Mouse (Mus musculus) T-cell, adult 2 months (primary cell): ENCODE measurements at regions not wholly inside any gene's neighbourhood (a gene's known extent, or its start where the extent isn't known, plus 50 kb on each side); places are given as distances from the start of the nearest gene placed in this dataset.

ENCODE experiments used
- DNase-seq: peaks from one replicate; pipeline ENCODE4 v3.0.0; 2022; ENCODE audit warnings: low spot score

GRCm38 (mm10) chr8:116289237-116289636 is 215.5 kb upstream of the Dynlrb2 start:
- DNase-seq = no peak

- no peak for DNase-seq
These were observed 220.8 kb upstream of the Dynlrb2 start for GRCm38 (mm10) chr8:116283990-116284389.

DNA sequence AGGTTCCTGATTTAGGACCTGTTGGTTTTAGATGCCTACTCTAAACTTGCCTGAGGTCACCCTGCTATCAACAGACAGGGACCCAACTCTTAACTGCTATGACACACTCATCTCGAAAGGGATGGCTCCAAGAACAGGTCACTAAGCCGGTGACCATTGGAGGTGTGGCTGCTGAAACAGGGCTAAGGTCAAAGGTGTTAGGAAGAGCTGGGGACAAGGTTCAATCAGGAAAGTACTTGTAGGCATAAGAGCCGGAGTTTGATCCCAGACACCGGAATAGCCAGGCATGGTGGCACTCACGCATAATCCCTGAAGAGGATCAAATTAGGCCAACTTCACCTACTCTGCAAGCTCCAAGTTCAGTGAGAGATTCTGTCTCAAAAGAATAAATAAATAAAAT is 222.4 kb upstream of the Dynlrb2 start:
- DNase-seq = no peak

DNA sequence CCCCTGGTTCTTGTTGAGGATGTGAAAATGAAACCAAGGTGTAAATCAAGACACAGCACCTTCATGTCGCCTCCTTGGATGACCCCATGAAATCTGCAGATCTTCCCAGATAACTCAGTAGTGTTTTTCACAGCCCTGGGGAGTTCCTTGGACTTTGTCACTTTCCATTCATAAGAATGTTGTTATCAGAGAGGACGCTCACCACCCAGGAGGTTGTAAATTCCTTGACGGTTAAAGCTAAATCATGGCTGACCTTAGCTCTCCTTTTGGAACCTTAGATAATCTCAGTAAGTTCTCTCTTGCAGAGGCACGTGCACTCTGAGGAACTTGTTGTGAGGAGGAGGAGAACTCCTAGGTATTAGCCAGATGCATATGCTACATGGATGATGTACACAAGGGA is 229.8 kb upstream of the Dynlrb2 start:
- DNase-seq = no peak

DNA sequence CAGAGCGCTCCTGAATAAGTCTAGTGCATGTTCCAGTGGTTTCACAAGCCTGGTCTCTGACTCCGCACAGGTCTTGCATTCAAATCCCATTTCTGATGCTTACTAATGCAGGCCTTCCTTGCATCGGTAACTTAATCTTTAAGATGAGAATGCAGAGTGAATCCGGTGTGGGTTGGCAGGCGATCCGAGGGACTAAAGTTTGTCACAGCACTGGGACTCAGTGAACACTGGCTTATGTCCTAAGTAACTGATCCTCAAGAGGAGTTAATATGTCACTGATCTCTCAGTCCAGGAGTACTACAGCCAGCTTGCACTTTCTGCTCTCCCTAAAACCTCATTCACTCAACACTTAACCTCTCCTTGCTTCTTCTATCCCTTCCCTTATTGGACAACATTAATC is 233.5 kb upstream of the Dynlrb2 start:
- no peak for DNase-seq

DNA sequence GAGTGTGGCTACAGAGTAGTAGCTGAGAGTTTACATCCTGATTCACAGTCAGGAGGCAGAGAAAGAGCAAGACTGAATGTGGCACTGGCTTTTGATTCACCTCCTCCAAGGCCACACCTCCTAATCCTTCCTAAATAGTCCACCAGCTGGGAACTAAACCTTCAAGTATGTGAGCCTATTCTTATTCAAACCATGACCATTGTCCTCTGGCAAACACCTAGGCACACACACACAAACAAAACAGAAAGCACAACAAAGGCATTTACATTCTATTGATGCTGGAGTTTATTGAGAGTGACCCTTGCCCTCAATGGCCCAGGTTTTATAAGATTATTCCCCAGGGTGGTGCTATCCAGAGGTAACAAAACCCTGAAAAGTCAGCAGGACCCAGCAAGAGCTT is 235.4 kb upstream of the Dynlrb2 start:
- DNase-seq = no peak

DNA sequence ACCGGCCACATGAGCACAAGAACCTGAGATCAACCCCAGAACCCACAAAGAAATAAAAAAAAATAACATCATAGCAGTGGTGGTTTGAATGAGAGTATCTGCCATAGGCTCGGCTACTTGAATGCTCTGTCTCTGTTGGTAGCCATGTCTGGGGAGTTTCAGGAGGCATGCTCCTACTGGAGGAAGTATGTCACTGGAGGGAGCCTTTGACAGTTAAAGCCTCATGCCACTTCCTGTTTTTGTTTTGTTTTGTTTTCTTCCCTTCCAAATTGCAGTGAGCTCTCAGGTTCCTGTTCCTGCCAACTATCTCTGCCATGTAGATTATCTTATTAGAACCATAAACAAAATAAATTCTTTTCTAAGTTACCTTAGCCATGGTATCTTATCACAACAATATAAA is 236.1 kb upstream of the Dynlrb2 start:
- DNase-seq = no peak

DNA sequence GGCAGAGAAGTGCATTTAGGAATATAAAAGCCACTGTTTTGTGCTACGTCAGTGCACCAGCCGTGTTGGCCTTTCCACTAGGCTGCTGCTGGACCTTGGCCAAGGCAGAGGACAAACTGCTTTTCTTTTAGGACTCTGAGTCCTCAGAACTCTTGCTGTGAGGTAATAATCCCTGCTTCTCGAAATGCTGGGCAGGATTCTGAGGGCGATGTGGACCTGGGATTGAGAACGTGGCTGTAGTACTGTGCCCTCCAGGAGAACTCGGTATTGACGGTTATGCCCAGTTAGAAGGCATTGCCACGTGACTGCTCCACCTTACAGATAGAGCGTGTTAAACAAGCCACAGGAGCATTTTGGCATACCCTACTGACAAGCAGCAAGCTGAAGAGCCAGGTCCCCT is 236.6 kb upstream of the Dynlrb2 start:
- DNase-seq = no peak

DNA sequence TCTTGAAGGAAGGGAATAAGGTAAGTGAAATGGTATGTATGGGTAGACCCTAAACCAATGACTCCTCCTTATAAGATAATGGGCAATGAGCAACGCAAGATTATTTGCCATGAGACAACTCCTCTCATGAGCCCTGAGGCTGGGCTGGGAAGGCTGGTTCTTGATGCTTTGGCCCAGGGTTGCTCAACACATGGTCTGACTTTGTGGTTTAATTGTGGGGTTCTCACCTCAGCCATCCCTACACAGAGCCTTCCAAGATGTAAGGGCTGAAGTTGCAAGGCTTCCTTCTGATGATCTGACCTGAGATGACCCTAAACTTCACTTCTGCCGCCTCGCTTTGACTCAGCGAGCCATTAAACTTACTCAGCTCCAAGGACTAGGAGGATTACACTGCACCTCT is 237.8 kb upstream of the Dynlrb2 start:
- no peak for DNase-seq

GRCm38 (mm10) chr8:116265591-116265990 is 239.2 kb upstream of the Dynlrb2 start:
- no peak for DNase-seq

DNA sequence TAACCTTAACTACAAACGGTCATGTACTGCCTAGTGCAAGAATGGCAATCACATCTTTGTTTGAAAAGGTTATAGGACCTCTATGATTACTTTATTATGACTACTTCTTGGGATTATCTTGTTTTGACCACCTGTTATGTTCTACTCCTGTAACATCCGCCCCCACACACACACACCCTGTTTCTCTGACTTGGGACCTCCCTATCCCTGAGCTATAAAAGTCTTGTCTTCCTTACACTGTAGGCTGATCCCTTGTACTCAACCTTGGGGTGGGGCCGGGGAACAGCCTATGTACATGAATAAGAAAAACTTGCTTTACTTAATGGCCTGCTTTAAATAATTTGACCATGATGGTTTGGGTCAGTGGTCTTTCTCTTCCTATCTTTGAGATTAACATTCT is 240.7 kb upstream of the Dynlrb2 start:
- DNase-seq = no peak

GRCm38 (mm10) chr8:116261286-116261685 is 243.5 kb upstream of the Dynlrb2 start:
- DNase-seq = no peak

DNA sequence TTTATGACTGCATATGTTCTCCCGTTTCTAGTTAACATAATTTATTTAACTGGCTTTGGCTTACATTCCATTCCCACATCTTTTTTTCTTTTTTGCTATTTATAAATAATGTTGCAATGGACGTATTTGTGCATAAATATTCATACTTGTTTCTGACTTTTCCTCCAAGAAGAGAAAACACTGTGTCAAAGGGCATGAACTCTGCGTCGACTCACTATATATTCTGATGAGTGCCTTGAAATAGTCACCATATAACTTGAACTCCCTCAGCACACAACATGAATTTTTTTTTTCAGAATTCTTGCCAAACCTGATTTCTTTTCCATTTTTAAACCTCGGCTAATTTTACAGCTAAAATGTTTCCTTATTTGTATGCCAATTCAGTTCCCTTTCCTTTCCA is 249.4 kb upstream of the Dynlrb2 start:
- DNase-seq = no peak

- no peak for DNase-seq
These were observed 252.1 kb upstream of the Dynlrb2 start for GRCm38 (mm10) chr8:116252455-116253216.

DNA sequence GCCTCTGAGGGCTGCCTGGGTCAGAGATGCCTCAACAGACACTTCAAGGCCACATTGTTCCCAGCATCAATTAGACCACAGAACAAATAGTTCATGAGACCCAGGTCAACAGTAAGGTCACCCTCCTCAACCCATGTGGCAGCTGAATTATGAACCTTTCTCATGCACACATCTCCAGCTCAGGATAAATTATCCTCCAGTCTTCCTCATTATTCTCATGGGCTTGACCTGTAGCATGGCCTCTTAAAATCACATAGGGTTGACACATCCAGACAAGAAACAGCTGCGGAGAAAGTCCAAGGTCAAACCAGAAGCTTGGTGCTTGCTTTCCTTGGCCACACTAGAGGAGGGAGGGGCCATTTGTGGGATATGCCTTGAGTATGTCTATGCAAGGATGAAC is 256.4 kb upstream of the Dynlrb2 start:
- no peak for DNase-seq

- DNase-seq = no peak
These were observed 261.3 kb upstream of the Dynlrb2 start for GRCm38 (mm10) chr8:116243493-116243892.

DNA sequence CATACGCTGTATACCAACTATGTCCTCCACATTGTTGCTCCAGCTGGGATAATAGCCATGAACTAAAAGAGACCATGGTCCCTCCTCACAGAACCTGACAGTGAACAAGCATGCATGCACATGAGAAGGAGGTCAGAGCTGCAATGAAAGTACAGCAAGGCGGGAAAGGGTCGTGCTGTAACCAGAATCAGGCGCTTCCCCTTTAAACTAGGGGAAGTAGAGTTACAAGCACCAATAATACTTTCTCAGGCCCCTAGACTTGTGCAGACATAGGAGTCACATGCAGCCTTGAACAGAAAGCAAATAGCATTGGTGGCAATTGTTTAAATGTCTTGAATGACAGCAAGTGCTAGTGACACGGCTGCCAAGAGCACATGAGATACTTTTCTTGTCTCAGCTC is 261.8 kb upstream of the Dynlrb2 start:
- DNase-seq = no peak

DNA sequence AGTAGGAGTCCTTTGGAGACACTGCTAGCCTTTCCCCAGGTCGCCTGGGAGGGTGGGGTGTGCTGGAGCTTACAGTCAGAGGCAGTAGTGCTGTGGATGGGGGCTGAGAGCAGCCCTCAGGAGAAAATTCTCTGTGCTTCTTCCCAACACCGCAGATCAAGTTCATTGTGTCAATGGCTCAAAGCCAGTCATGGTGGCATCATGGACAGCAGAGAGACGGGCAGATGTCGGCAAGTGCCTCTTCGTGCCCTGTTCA is 262.9 kb upstream of the Dynlrb2 start:
- no peak for DNase-seq

- DNase-seq = no peak
These were observed 263.4 kb upstream of the Dynlrb2 start for GRCm38 (mm10) chr8:116241146-116241986.

DNA sequence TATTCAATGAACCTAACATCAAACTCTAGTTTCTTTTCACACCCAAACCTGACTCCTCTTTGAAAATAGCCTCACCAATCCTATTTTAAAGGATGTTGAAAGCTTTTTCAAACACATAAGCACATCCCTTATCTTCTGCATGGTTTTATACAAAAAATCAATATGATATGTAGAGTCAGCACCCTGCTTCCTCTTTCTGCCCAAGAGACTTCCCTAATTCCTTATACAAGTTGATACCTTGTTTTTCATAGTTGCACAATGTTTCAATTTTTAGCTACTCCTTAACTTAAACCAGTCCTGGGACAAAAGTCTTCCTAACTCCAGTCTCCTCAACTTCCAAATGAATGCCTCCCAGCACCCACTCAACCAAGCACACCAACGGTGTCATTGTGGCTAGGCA is 266.1 kb upstream of the Dynlrb2 start:
- no peak for DNase-seq

- no peak for DNase-seq
These were observed 267.1 kb upstream of the Dynlrb2 start for GRCm38 (mm10) chr8:116237561-116238100.

- DNase-seq = no peak
These were observed 275.1 kb upstream of the Dynlrb2 start for GRCm38 (mm10) chr8:116229654-116230136.

GRCm38 (mm10) chr8:116227003-116227402 is 277.8 kb upstream of the Dynlrb2 start:
- no peak for DNase-seq
